Mouse (Mus musculus): ENCODE data around the gene Asb4.

DNA sequence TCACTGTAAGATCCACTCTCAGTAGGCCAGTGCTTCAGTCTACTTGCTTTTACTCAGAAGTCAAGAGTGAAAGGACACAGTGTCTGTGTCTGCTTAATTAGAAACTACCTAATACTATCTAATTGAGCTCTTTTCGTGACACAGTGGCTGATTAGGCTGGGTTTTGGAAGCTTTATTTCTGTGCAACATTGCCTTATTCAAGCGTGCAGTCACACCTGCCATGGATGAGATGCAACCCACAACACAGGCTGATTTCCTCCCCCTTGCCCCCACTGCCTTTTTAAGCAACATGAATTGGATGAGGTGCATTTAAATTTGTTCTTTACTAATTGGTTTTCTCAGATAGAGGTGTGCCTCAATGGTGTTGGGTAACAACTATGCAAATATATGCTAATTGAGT, 50.7 kb downstream of the Asb4 start:
- TF ChIP-seq POLR2A (IDR thresholded peaks at IDR 0.05; ENCODE audit: borderline replicate concordance, extremely low read depth, low read depth, low read length) (no peak), CTCF (IDR thresholded peaks at IDR 0.05; ENCODE audit: insufficient read depth, low read length) (no peak)
